Mouse (Mus musculus): ENCODE data around the gene Npas3.

DNA sequence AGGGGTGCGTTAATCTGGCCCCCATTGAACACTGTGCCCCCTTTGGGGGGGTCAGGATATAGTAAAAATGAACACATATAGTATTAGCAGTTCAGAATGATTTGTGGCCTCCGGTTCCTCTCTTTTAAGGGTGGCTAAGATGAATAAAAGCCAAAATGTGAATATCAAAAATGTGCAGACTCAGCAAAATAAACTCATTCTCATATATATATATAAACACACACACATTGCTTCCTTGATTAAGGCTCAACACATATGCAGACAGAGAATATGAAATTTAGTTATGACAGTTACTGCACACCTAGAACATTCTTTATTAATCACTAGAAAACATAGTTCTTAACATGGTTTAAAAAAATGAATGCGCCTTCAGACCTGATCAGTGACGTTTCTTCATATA is 430.7 kb downstream of the Npas3 start:
- TF ChIP-seq POLR2A (IDR thresholded peaks at IDR 0.05; ENCODE audit: insufficient read depth, low read depth, low read length) (no peak), CTCF (IDR thresholded peaks at IDR 0.05) (no peak), EP300 (IDR thresholded peaks at IDR 0.05; ENCODE audit: insufficient read depth, low read depth, low read length) (no peak)

All from heart, adult 2 months (tissue).